Mouse (Mus musculus) liver, embryonic 11.5 days (tissue): ENCODE measurements at regions not wholly inside any gene's neighbourhood (a gene's known extent, or its start where the extent isn't known, plus 50 kb on each side); places are given as distances from the start of the nearest gene placed in this dataset.
"Not testable (repeated sequence)": the region's sequence is repeated elsewhere in the genome, so short reads cannot be mapped to it uniquely, and the experiment has no call there.

ENCODE experiments used
- ATAC-seq: fragments of 200-750 bp; cut with Nextera tagmentation; replicated peaks from 2 replicates; pipeline ENCODE4 v1.8.0; 2017; ENCODE audit warnings: moderate number of reproducible peaks, mild to moderate bottlenecking, moderate TSS enrichment, moderate library complexity; ENCODE audit not compliant: low FRiP score
- DNase-seq: peaks from one replicate; pipeline ENCODE4 v3.0.0-alpha.2; 2017; ENCODE audit warnings: low spot score
- H3K27ac ChIP-seq: fragments of 300-500 bp; sonication (generic); 2 replicates; pipeline ENCODE4 v1.5.1; 2014; ENCODE audit warnings: mild to moderate bottlenecking, low read depth, low read length, control low read depth
- H3K27me3 ChIP-seq: fragments of 300-500 bp; sonication (generic); replicated peaks from 2 replicates; pipeline ENCODE4 v1.6.1; 2014; ENCODE audit warnings: low read length, mixed read lengths; ENCODE audit not compliant: control insufficient read depth, insufficient read depth
- H3K36me3 ChIP-seq: fragments of 300-500 bp; sonication (generic); 2 replicates; pipeline ENCODE4 v1.6.1; 2014; ENCODE audit warnings: mild to moderate bottlenecking, low read length, moderate library complexity, mixed read lengths; ENCODE audit not compliant: control insufficient read depth, insufficient read depth
- H3K4me1 ChIP-seq: fragments of 300-500 bp; sonication (generic); replicated peaks from 2 replicates; pipeline ENCODE4 v1.6.1; 2014; ENCODE audit warnings: low read length, mixed read lengths; ENCODE audit not compliant: control insufficient read depth, insufficient read depth
- H3K4me2 ChIP-seq: fragments of 300-500 bp; sonication (generic); 2 replicates; pipeline ENCODE4 v1.6.1; 2014; ENCODE audit warnings: mild to moderate bottlenecking, control low read depth, moderate library complexity
- H3K4me3 ChIP-seq: fragments of 300-500 bp; sonication (generic); 2 replicates; pipeline ENCODE4 v1.5.1; 2014; ENCODE audit warnings: low read depth, low read length, control low read depth
- H3K9ac ChIP-seq: fragments of 300-500 bp; sonication (generic); 2 replicates; pipeline ENCODE4 v1.6.1; 2014; ENCODE audit warnings: low read depth, low read length, control low read depth
- H3K9me3 ChIP-seq: fragments of 300-500 bp; sonication (generic); 2 replicates; pipeline ENCODE4 v1.6.1; 2016; ENCODE audit warnings: low read length, inconsistent platforms, mixed read lengths; ENCODE audit not compliant: control insufficient read depth
- WGBS: fragments of 180-500 bp; shearing (Covaris S2); extraction: QIAGEN DNeasy Blood & Tissue Kit; methylation state at CpG from one replicate; pipeline ENCODE4 v1.1.7; 2014; 5-methylcytosine and 5-hydroxymethylcytosine counted together

GRCm38 (mm10) chr10:23733679-23734078, 53.4 kb downstream of the Rps12 start:
- no peaks in the 10 kb centered on the region for H3K4me1 ChIP-seq
- H3K9ac ChIP-seq, result no peak overlapping the region
- H3K27me3 ChIP-seq, result no peaks in the 10 kb centered on the region
- H3K4me2 ChIP-seq, result no peak overlapping the region
- ATAC-seq (no peak), DNase-seq (no peak)
- H3K9me3 ChIP-seq, result no peaks in the 10 kb centered on the region
- no peak overlapping the region for H3K4me3 ChIP-seq
- no peak overlapping the region for H3K27ac ChIP-seq
- WGBS, result 49% methylated on average over 2 of the region's 2 CpGs
- H3K36me3 ChIP-seq, result no peaks in the 10 kb centered on the region

- not testable (repeated sequence) for H3K9ac ChIP-seq, H3K4me1 ChIP-seq, H3K36me3 ChIP-seq, H3K9me3 ChIP-seq, H3K4me2 ChIP-seq, H3K27me3 ChIP-seq, H3K27ac ChIP-seq, ATAC-seq, H3K4me3 ChIP-seq, DNase-seq
- WGBS, result 86% methylated on average over 24 of the region's 28 CpGs
Observed at GRCm38 (mm10) chr10:23725960-23726714, 60.9 kb downstream of the Rps12 start.

- H3K27ac ChIP-seq, result no peak overlapping the region
- H3K36me3 ChIP-seq, result no peaks in the 10 kb centered on the region
- H3K27me3 ChIP-seq, result no peaks in the 10 kb centered on the region
- H3K9me3 ChIP-seq, result no peaks in the 10 kb centered on the region
- H3K9ac ChIP-seq, result no peak overlapping the region
- ATAC-seq (no peak), DNase-seq (no peak)
- no peak overlapping the region for H3K4me2 ChIP-seq
- H3K4me3 ChIP-seq, result no peak overlapping the region
- H3K4me1 ChIP-seq, result no peaks in the 10 kb centered on the region
- WGBS, result 92% methylated on average over 7 of the region's 7 CpGs
Observed at GRCm38 (mm10) chr10:23718124-23718523, 69.0 kb downstream of the Rps12 start.

DNA sequence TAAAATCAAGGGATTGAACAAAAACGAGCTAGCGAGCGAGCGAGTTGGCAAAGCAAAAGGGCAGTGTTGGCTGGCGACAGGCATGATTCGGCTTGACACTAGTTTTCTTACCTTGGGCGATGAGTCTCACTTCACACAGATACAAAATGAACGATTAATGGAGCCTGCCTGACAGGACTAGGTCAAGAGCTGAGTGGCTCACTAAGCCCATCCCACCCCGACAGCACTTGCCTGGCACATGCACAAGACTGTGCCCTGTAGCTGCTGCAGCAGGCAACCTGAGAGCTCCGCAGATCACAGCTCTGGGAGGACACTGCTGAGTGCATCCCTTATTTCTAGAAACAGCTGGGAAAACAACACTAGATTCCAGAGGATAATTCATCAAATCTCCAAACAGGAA, 71.6 kb downstream of the Rps12 start:
- H3K9ac ChIP-seq, result no peak overlapping the region
- no peaks in the 10 kb centered on the region for H3K27me3 ChIP-seq
- no peak for DNase-seq
- H3K27ac ChIP-seq, result no peak overlapping the region
- 81% methylated on average over 10 of the region's 10 CpGs for WGBS
- ATAC-seq, result no peak
- H3K4me1 ChIP-seq, result no peaks in the 10 kb centered on the region
- no peak overlapping the region for H3K4me2 ChIP-seq
- no peaks in the 10 kb centered on the region for H3K36me3 ChIP-seq
- H3K9me3 ChIP-seq, result no peaks in the 10 kb centered on the region
- H3K4me3 ChIP-seq, result no peak overlapping the region

- ATAC-seq (no peak), DNase-seq (no peak)
- H3K36me3 ChIP-seq, result no peaks in the 10 kb centered on the region
- no peak overlapping the region for H3K9ac ChIP-seq
- H3K27ac ChIP-seq, result no peak overlapping the region
- WGBS, result 83% methylated on average over 7 of the region's 7 CpGs
- H3K27me3 ChIP-seq, result no peaks in the 10 kb centered on the region
- H3K4me3 ChIP-seq, result no peak overlapping the region
- no peaks in the 10 kb centered on the region for H3K4me1 ChIP-seq
- no peaks in the 10 kb centered on the region for H3K9me3 ChIP-seq
- no peak overlapping the region for H3K4me2 ChIP-seq
Observed at GRCm38 (mm10) chr10:23715101-23715500, 72.0 kb downstream of the Rps12 start.

- Histone ChIP-seq H3K4me3 (no peak overlapping the region), H3K27me3 (no peaks in the 10 kb centered on the region), H3K4me2 (no peak overlapping the region), H3K36me3 (no peaks in the 10 kb centered on the region), H3K9ac (no peak overlapping the region), H3K4me1 (no peaks in the 10 kb centered on the region), H3K9me3 (no peaks in the 10 kb centered on the region), H3K27ac (no peak overlapping the region)
- no peak for ATAC-seq
- no peak for DNase-seq
- 66% methylated on average over 5 of the region's 5 CpGs for WGBS
Observed at GRCm38 (mm10) chr10:23712691-23713378, 74.2 kb downstream of the Rps12 start.

- Histone ChIP-seq H3K9me3 (no peaks in the 10 kb centered on the region), H3K36me3 (no peaks in the 10 kb centered on the region), H3K4me1 (no peaks in the 10 kb centered on the region), H3K9ac (no peak overlapping the region), H3K27ac (no peak overlapping the region), H3K27me3 (no peaks in the 10 kb centered on the region), H3K4me3 (no peak overlapping the region), H3K4me2 (no peak overlapping the region)
- no peak for DNase-seq
- ATAC-seq, result no peak
- WGBS, result 50% methylated on average over 6 of the region's 6 CpGs
Observed at GRCm38 (mm10) chr10:23711416-23712171, 75.5 kb downstream of the Rps12 start.

DNA sequence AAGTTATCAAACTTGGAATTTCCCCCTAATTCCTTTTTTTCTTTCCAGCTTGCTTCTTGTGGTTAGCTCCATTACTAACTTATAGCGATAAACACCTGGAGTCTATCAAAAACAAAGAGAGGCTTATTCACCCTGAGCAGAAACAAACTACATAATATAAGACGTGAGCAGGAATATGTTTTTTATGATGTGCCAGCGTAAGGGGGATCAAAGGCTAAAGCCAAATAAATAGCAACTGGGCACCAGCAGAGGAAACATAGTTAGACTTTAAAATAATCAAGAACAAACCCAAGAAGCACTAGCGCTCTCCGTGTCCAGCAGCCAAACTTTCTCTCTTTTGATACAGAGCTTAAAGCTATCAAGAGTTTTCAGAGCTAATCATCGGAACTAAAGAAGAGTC, 76.1 kb downstream of the Rps12 start:
- no peak overlapping the region for H3K27ac ChIP-seq
- H3K27me3 ChIP-seq, result no peaks in the 10 kb centered on the region
- ATAC-seq (no peak), DNase-seq (no peak)
- H3K4me2 ChIP-seq, result no peak overlapping the region
- H3K9ac ChIP-seq, result no peak overlapping the region
- WGBS, result 66% methylated on average over 6 of the region's 6 CpGs
- H3K4me3 ChIP-seq, result no peak overlapping the region
- H3K36me3 ChIP-seq, result no peaks in the 10 kb centered on the region
- no peaks in the 10 kb centered on the region for H3K4me1 ChIP-seq
- H3K9me3 ChIP-seq, result no peaks in the 10 kb centered on the region
